Mouse (Mus musculus): ENCODE data around the gene Lca5. TPM values are rescaled to one million over a fixed set of nuclear protein-coding genes. Genes with fewer than 3 reads are reported as not detected.

Lca5 gene
- polyA plus RNA-seq, 1 experiment from 2014 or later: 28.4 TPM

DNA sequence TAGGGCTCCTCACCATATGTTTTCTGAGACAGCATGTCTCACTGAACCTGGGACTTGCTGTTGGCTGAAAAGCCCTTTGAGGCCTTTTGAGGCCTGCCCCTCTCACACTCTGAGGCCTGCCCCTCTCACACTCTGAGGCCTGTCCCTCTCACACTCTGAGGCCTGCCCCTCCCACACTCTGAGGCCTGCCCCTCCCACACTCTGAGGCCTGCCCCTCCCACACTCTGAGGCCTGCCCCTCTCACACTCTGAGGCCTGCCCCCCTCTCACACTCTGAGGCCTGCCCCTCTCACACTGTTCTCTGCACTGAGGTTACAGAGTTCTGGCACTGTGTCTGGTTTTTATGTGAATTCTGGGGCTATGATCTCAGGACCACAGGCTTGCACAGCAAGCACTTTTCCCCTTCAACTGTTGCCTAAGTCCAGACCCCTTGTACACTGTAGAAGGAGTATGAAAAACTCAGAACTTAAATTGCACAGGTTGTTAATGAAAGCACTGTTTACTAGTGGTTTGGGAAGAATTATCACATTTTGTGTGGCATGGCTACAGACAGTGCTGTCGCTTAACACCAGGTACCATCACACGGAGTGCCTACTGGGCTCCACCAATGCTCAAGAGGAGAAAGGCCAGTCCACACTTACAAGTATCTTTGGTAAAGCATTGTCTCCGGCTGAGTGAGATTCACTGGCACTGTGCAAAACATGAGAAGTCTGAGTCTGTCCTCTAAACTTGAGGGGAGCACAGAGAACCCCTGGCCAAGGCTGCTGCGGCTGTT is 41.4 kb upstream of the Lca5 start:
- Histone ChIP-seq H3K36me3 (ENCODE audit: insufficient read depth) (no peaks in the 10 kb centered on the region), H3K4me3 (ENCODE audit: low read depth, low read length) (no peak overlapping the region), H3K27me3 (ENCODE audit: insufficient read depth, low read length) (no peaks in the 10 kb centered on the region), H3K9me3 (ENCODE audit: low read depth, low read length) (no peaks in the 10 kb centered on the region), H3K4me1 (ENCODE audit: insufficient read depth) (peaks cover 6% of the 10 kb centered on the region; the same call in 1 of the 2 replicates), H3K9ac (no peak overlapping the region), H3K27ac (ENCODE audit: low read depth) (peak overlapping the region; percentile 58; the same call in 1 of the 2 replicates), H3K4me2 (no peak overlapping the region)
- DNase-seq (peak; percentile 47), ATAC-seq (ENCODE audit: insufficient read depth) (peak; percentile 91)
- no peak for TF ChIP-seq CTCF (IDR thresholded peaks at IDR 0.05; ENCODE audit: low read depth)
- 77% methylated on average over 4 of the region's 4 CpGs for WGBS

DNA sequence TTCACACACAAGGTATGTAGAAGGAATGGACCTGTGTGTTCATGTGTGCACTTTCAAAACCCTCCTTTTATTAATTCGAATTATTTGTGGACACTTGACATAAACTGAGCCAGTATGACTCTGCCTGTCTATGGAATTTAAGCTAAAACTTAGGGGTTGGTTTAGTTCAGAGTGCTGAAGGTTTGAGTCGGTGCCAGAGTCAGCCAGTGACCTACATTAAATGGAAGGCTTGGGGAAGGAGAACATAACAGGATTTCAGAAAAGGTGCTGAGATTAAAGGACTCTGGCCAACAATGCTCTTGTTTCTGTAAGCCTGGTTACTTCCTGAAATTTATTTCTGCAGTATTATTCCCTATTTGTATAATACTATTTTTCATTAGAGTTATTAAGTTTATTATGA is 28.9 kb upstream of the Lca5 start:
- H3K36me3 ChIP-seq (ENCODE audit: insufficient read depth): no peaks in the 10 kb centered on the region
- no peak for TF ChIP-seq CTCF (IDR thresholded peaks at IDR 0.05; ENCODE audit: low read depth)
- H3K9me3 ChIP-seq (ENCODE audit: low read depth, low read length): no peaks in the 10 kb centered on the region
- H3K9ac ChIP-seq: no peak overlapping the region
- DNase-seq (no peak), ATAC-seq (ENCODE audit: insufficient read depth) (no peak)
- H3K4me1 ChIP-seq (ENCODE audit: insufficient read depth): no peaks in the 10 kb centered on the region
- H3K4me3 ChIP-seq (ENCODE audit: low read depth, low read length): no peak overlapping the region
- H3K27me3 ChIP-seq (ENCODE audit: insufficient read depth, low read length): no peaks in the 10 kb centered on the region
- no peak overlapping the region for H3K27ac ChIP-seq (ENCODE audit: low read depth)
- no peak overlapping the region for H3K4me2 ChIP-seq
- 68% methylated on average over 2 of the region's 2 CpGs for WGBS

DNA sequence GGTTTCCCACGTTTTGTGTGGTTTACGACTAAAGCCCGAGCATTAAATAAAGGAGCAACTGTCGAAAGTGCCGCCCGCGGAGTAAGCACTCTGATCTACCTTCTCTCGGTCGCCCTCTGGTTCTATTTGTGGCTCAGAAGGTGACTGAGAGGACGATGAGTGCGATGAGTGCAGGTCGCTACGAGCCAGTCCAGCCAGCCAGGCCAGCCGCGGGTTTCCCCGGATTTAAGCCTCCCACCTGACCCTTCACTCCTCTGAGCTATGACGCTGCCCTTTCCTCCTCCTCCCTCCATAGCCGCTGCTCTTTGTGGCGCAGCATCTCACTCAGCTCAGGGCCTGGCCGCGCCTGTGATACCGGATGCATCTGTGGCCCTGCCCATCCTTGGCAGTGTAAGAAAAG is 6.8 kb upstream of the Lca5 start:
- DNase-seq (peak; percentile 80), ATAC-seq (ENCODE audit: insufficient read depth) (peak; percentile 94)
- peaks cover 3% of the 10 kb centered on the region; the same call in 1 of the 2 replicates for H3K4me1 ChIP-seq (ENCODE audit: insufficient read depth)
- H3K9ac ChIP-seq: peak overlapping the region; percentile 65
- no peaks in the 10 kb centered on the region for H3K9me3 ChIP-seq (ENCODE audit: low read depth, low read length)
- WGBS: 2% methylated on average over 22 of the region's 22 CpGs
- H3K4me3 ChIP-seq (ENCODE audit: low read depth, low read length): peak overlapping the region; percentile 41
- no peaks in the 10 kb centered on the region for H3K27me3 ChIP-seq (ENCODE audit: insufficient read depth, low read length)
- no peaks in the 10 kb centered on the region for H3K36me3 ChIP-seq (ENCODE audit: insufficient read depth)
- H3K27ac ChIP-seq (ENCODE audit: low read depth): peak overlapping the region; percentile 63
- peak overlapping the region; percentile 68 for H3K4me2 ChIP-seq
- TF ChIP-seq CTCF (IDR thresholded peaks at IDR 0.05; ENCODE audit: low read depth): no peak

DNA sequence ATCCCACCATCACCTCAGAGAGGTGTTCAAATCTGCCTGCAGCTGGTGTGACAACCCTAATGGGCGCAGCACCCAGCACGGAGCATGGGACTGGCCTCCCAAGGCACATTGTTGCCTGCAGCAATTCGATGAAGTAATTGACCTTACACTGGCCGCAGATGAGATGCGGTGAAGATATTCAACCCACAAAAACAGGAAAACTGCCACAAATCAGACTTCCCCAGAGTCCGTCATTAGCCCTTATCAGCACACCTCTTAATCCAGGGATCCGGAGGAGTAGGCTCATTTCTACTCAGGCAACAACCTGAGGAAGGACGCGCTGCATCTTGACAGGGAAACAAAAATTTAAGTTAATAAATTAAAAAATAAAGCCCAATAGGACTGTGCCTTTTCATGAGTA is 6.2 kb upstream of the Lca5 start:
- DNase-seq (no peak), ATAC-seq (ENCODE audit: insufficient read depth) (no peak)
- H3K27ac ChIP-seq (ENCODE audit: low read depth): no peak overlapping the region
- H3K9ac ChIP-seq: peak overlapping the region; percentile 65; the same call in 1 of the 2 replicates
- H3K27me3 ChIP-seq (ENCODE audit: insufficient read depth, low read length): no peaks in the 10 kb centered on the region
- H3K4me2 ChIP-seq: peak overlapping the region; percentile 68
- H3K4me3 ChIP-seq (ENCODE audit: low read depth, low read length): peak overlapping the region; percentile 41
- no peaks in the 10 kb centered on the region for H3K9me3 ChIP-seq (ENCODE audit: low read depth, low read length)
- no peaks in the 10 kb centered on the region for H3K36me3 ChIP-seq (ENCODE audit: insufficient read depth)
- WGBS: 54% methylated on average over 9 of the region's 9 CpGs
- peaks cover 3% of the 10 kb centered on the region; the same call in 1 of the 2 replicates for H3K4me1 ChIP-seq (ENCODE audit: insufficient read depth)
- TF ChIP-seq CTCF (IDR thresholded peaks at IDR 0.05; ENCODE audit: low read depth): no peak

DNA sequence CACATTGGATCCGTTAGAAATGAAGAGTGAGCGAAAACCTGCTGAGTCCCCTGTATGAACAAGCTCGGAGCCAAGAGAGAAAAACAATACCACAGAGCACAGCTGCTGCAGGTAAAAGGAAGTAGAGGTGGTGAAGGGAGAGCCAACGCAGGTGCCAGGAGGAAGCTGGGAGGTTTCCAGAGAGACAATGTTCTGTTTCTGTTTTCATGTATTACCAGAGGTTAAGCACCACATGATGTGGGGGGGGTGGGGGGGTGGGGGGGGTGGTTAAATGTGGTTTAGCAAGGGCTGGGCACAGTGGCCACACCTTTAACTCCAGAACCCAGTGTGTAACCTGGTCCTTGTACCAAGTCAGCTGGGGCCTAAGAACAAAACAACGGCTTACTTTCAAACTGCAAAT is 3.3 kb downstream of the Lca5 start:
- no peaks in the 10 kb centered on the region for H3K9me3 ChIP-seq (ENCODE audit: low read depth, low read length)
- DNase-seq: no peak
- no peaks in the 10 kb centered on the region for H3K36me3 ChIP-seq (ENCODE audit: insufficient read depth)
- H3K27ac ChIP-seq (ENCODE audit: low read depth): no peak overlapping the region
- TF ChIP-seq CTCF (IDR thresholded peaks at IDR 0.05; ENCODE audit: low read depth): no peak
- H3K27me3 ChIP-seq (ENCODE audit: insufficient read depth, low read length): no peaks in the 10 kb centered on the region
- no peak overlapping the region for H3K4me3 ChIP-seq (ENCODE audit: low read depth, low read length)
- no peak for ATAC-seq (ENCODE audit: insufficient read depth)
- no peak overlapping the region for H3K9ac ChIP-seq
- no peaks in the 10 kb centered on the region; the same call in none of the 2 replicates for H3K4me1 ChIP-seq (ENCODE audit: insufficient read depth)
- no peak overlapping the region for H3K4me2 ChIP-seq
- WGBS: 68% methylated on average over 5 of the region's 5 CpGs

DNA sequence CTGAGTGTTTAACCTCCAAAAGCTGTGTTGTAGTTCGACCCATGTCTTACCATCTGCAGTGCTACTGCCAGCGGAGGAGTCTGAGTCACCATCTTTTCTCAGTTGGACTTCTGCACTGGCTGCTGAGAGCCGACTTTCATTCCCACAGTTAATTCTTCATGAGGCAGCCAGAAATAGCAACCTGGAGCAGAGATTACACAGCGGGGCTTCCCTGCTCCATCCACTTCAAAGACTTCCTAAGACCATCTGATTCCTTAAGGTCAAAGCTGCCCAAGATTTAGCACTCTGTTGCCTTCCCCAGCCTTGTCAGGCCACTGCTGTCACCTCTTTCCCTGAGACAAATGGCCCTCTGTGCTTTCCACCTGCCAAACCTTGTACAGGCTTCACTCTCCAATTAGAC is 6.4 kb downstream of the Lca5 start:
- Histone ChIP-seq H3K36me3 (ENCODE audit: insufficient read depth) (0 out of 2 replicates have a peak, but pooled peaks cover 5% of the 10 kb centered on the region), H3K9me3 (ENCODE audit: low read depth, low read length) (no peaks in the 10 kb centered on the region), H3K4me1 (ENCODE audit: insufficient read depth) (no peaks in the 10 kb centered on the region; the same call in 1 of the 2 replicates), H3K27me3 (ENCODE audit: insufficient read depth, low read length) (no peaks in the 10 kb centered on the region), H3K4me3 (ENCODE audit: low read depth, low read length) (no peak overlapping the region), H3K9ac (no peak overlapping the region), H3K4me2 (no peak overlapping the region), H3K27ac (ENCODE audit: low read depth) (no peak overlapping the region)
- ATAC-seq (ENCODE audit: insufficient read depth) (no peak), DNase-seq (no peak)
- WGBS: 45% methylated on average over 4 of the region's 4 CpGs
- TF ChIP-seq CTCF (IDR thresholded peaks at IDR 0.05; ENCODE audit: low read depth): no peak

DNA sequence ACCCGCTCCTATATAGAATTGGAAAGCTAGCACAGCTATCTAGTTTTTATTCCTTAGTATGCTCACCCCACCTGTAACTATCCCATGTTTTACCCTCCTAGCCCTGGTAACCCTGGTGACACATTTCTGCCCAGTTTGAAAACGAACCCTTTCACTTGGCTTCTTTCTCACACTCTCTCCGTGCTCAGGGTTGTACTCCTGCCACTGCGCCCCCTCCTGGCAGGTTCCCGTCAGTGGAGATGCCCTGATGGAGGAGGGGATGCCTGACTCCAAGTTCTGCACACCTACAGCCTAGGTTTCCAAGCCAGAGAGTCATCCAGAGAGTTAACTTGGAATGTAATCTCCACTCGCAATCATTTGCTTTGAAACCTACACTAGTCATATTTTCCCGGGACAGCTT is 7.3 kb downstream of the Lca5 start:
- 60% methylated on average over 7 of the region's 7 CpGs for WGBS
- Histone ChIP-seq H3K4me3 (ENCODE audit: low read depth, low read length) (no peak overlapping the region), H3K4me1 (ENCODE audit: insufficient read depth) (no peaks in the 10 kb centered on the region; the same call in 1 of the 2 replicates), H3K4me2 (no peak overlapping the region), H3K9ac (no peak overlapping the region), H3K9me3 (ENCODE audit: low read depth, low read length) (no peaks in the 10 kb centered on the region), H3K36me3 (ENCODE audit: insufficient read depth) (0 out of 2 replicates have a peak, but pooled peaks cover 5% of the 10 kb centered on the region), H3K27me3 (ENCODE audit: insufficient read depth, low read length) (no peaks in the 10 kb centered on the region), H3K27ac (ENCODE audit: low read depth) (no peak overlapping the region)
- TF ChIP-seq CTCF (IDR thresholded peaks at IDR 0.05; ENCODE audit: low read depth): peak; percentile 49
- peak; percentile 23 for DNase-seq
- ATAC-seq (ENCODE audit: insufficient read depth): no peak
